Mouse (Mus musculus) brain, adult 2 months (tissue): ENCODE results near the gene Olfr916.

Experiments used
- DNase-seq: peaks from one replicate; pipeline ENCODE4 v3.0.0; 2011; ENCODE audit warnings: low read depth, low spot score

Gene Olfr916

DNA sequence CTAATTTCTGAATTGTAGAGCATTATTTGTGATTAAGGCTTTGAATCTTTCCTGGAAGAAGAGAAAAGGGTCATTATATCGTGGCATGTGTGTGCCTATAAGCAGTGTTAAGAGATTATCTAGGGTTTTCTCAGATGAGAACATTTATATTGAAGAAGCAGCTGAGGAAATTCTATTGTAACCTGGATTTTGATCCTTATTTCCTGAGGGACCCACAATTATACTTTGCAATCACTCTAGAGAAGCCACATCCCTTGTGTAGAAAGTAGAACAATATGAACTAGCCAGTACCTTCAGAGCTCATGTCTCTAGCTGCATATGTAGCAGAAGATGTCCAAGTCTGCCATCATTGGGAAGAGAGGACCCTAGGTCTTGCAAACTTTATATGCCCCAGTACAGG lies at the start of gene Olfr916:
TSS of gene Olfr916 (minus strand) at position 101 of the 400 bp plus-strand sequence.
- DNase-seq: no peak

DNA sequence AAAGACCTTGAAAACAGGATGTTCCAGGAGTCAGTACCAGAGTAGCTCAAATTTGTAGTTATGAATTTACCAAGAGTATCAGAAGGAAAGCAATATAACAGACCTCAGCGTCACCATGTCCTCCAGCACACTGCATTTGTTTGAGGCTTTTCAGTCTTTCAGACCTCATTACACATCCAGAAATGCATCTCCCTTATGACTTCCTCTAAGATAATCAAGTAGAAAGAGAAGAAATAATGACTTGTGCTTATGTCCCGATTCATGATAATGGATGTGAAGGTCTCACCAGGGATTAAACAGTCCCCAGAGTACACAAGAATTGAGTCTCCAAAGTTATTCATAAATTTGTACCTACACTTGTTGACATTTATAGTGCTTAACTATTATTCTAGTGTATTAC lies 14.8 kb upstream of the Olfr916 start, which contains the start of gene Olfr918:
TSS of gene Olfr918 (minus strand) at position 101 of the 400 bp plus-strand sequence.
- no peak for DNase-seq

DNA sequence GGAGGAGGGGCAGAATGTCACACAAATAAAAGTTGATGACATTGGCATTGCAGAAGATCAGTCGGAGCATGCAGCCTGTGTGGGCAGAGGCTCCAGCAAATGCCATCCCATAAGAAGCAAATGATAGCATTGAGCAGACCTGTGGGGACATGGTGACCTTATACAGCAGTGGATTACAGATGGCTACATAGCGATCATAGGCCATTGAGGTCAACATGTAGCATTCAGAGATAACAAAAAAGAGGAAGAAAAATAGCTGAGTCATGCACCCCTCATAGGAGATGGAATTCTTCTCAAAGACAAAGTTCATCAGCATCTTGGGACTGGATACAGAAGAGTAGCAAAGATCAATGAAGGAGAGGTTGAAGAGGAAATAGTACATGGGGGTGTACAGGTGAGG lies 13.2 kb upstream of the Olfr916 start:
- no peak for DNase-seq

DNA sequence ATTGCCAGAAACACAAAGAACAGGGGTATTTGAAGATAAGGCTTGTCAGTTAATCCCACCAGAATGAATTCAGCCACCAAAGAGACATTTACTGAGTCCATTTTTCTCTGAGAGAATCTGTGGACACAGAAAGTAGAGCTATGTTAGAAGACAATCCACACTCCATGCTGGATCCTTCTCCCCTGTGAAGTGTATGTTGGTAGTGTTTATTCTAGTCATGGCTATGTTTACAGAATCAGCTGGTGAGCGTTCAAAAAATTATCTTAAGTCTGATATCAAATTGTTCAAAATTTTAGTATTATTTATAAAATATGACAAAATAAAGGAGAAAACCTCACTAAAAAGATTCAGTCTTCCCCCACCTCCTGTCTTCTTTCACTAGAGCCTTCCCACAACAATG lies 6.1 kb upstream of the Olfr916 start, which contains the start of gene Olfr917:
TSS of gene Olfr917 (minus strand) at position 101 of the 400 bp plus-strand sequence.
- no peak for DNase-seq

DNA sequence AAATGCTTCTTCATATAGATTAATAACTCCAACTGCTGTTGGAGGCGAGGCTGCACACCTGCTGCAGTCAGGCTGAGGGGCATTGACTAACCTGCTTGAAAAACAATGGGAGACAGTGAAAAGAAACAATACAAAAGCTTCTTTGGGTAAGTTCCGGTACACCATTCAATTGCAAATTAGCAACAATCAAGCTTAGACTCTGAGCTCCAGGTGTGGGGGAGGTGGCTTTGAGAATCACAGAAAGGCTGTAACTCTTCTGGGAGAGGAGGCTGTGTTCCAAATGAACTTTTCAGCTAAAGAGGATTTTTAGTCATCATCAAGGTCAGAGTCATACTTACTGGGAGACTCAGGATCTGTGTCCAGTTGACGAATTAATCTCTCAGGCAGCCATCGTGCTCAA lies 27.3 kb downstream of the Olfr916 start:
- no peak for DNase-seq
